Mouse (Mus musculus): ENCODE measurements at regions not wholly inside any gene's neighbourhood (a gene's known extent, or its start where the extent isn't known, plus 50 kb on each side); places are given as distances from the start of the nearest gene placed in this dataset.
A peak's percentile ranks its signal among the peaks of the same experiment; 100 is the strongest.

DNA sequence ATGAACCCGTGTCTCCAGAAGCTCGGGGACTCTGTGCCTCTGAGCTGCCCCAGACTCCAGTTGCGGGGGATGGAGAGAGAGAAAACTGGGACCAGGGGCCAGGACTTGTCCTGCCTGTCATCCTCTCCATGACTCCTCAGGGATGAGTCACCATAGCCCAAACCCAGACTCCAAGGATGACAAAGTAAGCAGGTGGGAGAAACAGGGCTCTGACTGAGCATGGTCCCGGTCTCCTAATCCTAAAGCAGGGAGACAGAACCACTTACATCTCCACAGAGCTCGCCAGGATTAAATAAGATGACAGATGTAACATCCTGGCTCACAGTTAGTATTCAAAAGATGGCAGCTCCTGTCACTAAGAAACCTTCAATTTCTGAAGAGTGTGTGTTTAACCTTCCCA is 61.7 kb upstream of the Nectin1 start:
- peak; percentile 53 for DNase-seq (ENCODE audit: extremely low read depth, insufficient read length, low spot score)

- DNase-seq (ENCODE audit: extremely low read depth, insufficient read length, low spot score): peak; percentile 70
Measured at GRCm38 (mm10) chr9:43684596-43684995, 59.2 kb upstream of the Nectin1 start.

DNA sequence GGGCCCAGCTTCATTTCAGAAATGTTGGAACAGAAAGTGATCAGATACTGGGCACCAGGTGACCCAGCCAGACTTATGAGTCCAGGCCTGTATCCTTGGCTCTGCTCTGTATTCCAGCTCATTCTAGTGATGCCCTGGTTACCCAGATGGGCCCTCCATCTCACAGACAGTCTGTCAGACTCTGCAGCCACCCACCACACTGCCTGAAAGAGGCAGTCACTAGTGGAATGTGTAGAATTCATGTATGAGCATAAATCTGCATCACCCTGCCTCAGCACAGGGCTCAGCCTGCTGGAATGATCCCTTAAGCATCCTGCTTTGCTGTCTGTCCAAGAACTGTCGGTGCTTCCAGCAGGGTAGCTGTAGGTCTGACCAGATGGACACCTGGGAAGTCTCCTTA is 51.8 kb upstream of the Nectin1 start:
- no peak for DNase-seq (ENCODE audit: extremely low read depth, insufficient read length, low spot score)

- DNase-seq (ENCODE audit: extremely low read depth, insufficient read length, low spot score): no peak
Measured at GRCm38 (mm10) chr9:43692538-43692937, 51.2 kb upstream of the Nectin1 start.
